Mouse (Mus musculus): Measurements from ENCODE around the gene Disc1.

Disc1 gene

DNA sequence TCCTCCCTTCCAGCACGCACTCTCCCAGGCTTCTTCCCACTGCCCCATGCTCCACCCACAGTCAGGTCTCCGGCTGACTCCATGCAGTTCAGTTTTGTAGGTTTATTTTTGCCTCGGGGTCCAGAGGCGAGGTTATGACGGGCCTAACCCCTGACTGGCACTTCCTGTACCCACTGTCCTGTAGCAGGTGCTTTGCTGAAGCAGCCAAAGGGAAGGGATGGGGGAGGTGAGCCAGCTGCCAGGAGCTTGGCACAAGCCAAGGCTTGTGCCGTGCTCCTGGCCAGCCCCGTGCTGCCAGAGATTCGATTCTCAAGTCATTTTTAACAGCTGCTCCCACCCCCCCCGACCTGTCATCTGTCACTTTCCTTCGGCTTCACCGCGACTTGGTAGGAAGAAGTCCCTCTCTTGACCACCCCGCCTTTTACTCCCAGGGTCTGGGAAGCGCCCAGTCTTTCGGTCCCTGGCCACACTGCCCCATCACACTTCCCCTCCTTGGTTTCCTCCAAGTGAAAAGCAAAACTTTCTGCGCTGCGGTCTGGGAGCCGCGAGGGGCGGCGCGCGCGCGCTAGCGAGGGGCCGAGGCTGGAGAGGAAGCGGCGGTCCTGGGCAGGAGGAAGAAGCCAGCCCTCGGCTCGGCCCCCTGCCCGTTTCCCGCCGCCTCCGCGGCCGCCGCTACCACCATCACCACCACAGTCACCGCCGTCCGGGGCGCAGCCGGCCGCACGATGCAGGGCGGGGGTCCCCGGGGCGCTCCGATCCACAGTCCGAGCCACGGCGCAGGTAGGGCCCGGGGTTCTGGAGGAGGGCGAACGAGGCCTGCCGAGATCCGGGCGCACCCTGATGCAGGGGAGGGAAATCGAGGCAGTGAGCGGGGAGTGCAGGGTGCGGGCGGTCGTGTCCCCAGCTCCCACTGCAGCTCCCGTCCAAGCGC, at the start of gene Disc1:
Gene Disc1, plus strand, starts transcription at position 691 of the 931 bp plus-strand sequence.
- DNase-seq, result peak; percentile 33 to 37

GRCm38 (mm10) chr8:125012695-125013627, 41.0 kb upstream of the Disc1 start, which contains the start of gene Tsnax:
Gene Tsnax, plus strand, starts transcription at chr8:125012997.
- DNase-seq, result peak; percentile 90 to 93

DNA sequence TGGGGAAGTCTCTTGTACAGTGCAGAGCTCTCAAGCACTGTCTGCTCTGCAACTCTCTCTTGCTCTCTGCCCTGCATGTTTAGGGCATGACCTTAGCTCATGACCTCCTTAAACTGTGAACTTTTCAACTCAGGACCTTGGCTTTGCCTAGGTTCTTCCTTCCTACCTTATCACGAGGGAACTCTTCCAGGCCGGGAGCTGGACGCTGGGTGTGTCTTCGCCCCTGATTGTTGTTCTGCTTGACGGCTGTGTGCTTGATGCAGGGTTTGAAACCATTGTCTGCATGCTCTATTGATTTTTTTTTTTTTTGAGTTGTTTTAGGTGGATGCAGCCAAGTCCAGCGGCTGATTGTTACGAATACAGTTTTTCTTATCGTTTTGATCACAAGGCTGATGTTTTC, 29.9 kb upstream of the Disc1 start:
- DNase-seq, result no peak

- no peak for DNase-seq
Measured at GRCm38 (mm10) chr8:125027211-125027610, 26.8 kb upstream of the Disc1 start.

DNA sequence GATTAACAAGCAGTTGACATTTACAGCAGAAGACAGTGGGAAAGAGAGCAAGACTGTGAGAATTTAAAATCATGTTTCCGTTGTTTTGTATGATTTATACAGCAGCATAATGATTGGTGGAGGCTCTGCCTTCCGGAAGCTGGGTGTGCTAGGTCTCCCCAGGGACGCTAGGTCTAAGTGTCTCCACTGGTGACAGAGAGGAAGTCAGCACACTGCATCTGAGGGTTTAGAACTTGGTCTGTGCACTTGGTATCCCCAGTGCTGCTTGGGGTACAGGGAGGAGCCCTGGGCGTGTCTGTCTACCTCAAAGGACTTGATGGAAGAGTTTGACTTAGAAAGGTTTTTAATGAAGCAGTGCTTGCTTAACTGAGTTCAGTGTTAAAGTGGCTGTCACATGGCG, 25.2 kb upstream of the Disc1 start:
- DNase-seq, result no peak

GRCm38 (mm10) chr8:125031276-125031675, 22.7 kb upstream of the Disc1 start:
- no peak for DNase-seq

DNA sequence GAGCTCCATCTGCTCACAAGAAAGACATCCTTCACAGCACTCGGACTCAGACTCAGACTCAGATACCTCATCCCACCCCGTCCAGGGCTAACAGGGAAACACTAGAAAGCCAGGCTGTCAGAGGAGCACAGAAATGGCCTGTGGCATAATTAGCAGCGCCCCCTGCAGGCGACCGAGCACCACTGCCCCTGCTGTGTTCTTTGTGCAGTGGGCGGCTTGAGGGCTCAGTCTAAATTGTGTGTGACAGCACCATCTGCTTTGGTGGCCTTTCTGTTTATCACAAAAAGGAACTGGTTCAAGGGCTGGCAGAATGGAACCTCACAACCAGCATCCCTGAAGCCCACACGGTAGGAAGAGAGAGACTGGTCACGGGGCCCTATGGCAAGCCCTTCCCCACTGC, 19.3 kb upstream of the Disc1 start:
- DNase-seq, result peak; percentile 39 to 58

- DNase-seq, result no peak
Measured at GRCm38 (mm10) chr8:125037081-125037480, 16.9 kb upstream of the Disc1 start.

GRCm38 (mm10) chr8:125038731-125039130, 15.3 kb upstream of the Disc1 start:
- no peak for DNase-seq

DNA sequence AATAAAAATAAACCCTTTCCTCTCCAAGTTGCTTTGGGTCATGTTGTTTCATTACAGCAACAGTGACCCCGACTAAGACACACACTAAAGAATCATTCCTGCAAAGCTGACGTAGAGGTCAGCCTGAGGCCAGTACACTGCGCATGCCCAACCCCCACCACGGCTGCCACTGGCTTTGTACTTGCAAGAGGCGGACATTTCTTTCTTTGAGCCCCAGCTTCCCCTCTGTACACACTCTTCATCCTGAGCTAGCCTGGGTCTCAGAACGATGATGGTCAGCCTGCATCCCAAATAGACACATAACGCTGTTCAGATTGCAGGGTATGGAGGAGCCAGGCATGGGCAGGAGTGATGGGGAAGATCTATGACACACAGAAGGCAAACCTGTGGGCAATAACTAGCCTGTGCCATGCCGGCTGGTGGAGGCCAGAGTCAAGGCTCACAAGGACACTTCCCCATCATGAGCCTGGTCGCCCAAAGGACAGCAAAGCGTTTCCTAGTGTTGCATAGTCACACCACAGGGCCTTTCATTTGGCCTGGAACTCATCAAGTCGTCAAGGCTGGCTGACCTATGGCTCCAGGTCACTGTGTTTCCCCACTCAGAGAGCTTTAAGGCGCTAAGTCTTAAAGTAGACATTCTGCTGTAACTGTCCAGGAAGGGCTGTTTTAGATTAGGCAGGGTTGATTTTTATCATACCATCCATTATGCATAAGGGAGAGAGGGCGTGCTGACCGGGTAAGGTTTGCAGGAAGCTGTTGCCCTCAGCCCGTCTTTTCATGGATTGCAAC, 13.2 kb upstream of the Disc1 start:
- no peak for DNase-seq

- DNase-seq, result no peak
Measured at GRCm38 (mm10) chr8:125041496-125041895, 12.5 kb upstream of the Disc1 start.

GRCm38 (mm10) chr8:125043394-125043793, 10.6 kb upstream of the Disc1 start:
- no peak for DNase-seq

- DNase-seq, result no peak
Measured at GRCm38 (mm10) chr8:125043935-125044334, 10.1 kb upstream of the Disc1 start.

- DNase-seq, result no peak
Measured at GRCm38 (mm10) chr8:125045760-125046159, 8.2 kb upstream of the Disc1 start.

DNA sequence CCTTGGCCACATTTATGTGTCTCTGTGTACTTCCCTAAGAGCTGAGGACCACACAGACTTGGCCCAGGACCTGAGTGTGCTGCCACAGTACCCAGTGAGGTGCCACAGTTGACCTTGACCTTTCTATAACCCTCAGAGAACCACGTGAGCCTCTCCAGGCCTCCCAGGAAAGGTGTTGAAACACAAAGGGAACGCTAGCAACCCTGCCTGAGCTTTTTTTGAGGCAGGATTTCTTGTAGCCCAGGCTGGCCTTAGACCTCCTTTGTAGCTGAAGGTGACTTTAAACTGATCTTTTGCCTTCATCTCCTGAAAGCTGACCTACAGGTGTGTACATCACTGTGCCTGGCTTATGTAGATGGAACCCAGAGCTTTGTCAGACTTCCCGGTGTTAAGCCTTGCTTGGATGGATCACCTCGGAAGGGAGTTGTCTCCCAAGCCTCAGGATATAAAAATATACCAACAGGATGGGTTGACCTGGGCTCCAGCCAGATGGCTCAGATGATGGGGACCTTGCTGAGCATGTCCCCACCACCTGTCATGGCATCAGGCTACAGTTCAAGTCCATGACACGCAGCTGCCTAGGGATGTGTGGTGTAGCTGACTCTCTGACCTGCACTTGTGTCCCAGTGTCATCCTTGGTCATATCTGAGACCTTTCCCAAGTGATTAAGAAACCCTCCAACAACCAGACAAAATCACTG, 4.8 kb upstream of the Disc1 start:
- DNase-seq, result no peak

- no peak for DNase-seq
Measured at GRCm38 (mm10) chr8:125049826-125050225, 4.2 kb upstream of the Disc1 start.

DNA sequence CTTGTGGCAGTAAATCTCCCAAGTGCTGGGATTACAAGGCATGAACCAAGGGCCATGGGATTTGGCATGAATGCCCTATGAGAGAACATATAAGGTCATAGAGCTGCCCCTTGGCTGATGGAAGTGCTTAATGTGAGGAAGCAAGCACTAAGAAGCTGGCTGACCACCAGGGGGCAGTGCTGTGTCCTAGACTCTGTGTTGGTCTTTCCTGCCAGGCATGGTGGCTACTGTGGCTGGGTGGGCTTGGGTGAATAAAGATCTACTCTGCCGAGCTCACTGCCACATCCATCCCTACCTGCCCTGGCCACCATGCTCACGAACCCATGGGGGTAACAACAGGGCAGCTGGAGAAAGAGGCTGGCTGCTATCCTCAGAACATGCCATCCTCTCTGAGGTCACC, 2.0 kb upstream of the Disc1 start:
- DNase-seq, result peak; percentile 36 to 61

- DNase-seq, result peak; percentile 56 to 63
Measured at GRCm38 (mm10) chr8:125054436-125054810, 428 bp downstream of the Disc1 start.

GRCm38 (mm10) chr8:125060904-125061303, 6.9 kb downstream of the Disc1 start:
- no peak for DNase-seq

DNA sequence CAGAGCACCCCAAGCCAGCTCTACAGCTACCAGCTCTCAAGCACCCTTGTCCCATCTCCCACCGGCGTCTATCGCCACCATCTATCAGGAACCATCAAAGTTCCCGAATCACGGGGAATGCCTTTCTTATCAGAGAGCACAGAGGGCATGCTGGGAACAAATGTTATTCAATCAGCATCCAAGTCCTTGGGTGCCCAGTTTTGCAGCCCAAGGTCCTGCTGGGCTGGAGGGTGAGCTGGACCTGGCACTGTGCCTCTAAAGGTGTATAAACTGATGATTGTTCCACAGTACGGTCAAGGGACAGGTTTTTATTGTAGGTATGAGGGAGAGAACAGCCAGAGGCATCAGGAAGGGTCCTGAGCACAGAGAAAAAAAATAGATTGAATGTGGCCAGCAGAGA, 11.6 kb downstream of the Disc1 start:
- DNase-seq, result no peak

- DNase-seq, result peak; percentile 78
Measured at GRCm38 (mm10) chr8:125066913-125067595, 13.1 kb downstream of the Disc1 start.

Measured in lung, adult 18-20 months (tissue).